Mouse (Mus musculus): ENCODE results near the gene Abcb6. TPM values are rescaled to one million over a fixed set of nuclear protein-coding genes. Genes with fewer than 3 reads are reported as not detected.

The Abcb6 gene
- polyA plus RNA-seq, 1 experiment from 2014 or later, result 36.8 TPM

DNA sequence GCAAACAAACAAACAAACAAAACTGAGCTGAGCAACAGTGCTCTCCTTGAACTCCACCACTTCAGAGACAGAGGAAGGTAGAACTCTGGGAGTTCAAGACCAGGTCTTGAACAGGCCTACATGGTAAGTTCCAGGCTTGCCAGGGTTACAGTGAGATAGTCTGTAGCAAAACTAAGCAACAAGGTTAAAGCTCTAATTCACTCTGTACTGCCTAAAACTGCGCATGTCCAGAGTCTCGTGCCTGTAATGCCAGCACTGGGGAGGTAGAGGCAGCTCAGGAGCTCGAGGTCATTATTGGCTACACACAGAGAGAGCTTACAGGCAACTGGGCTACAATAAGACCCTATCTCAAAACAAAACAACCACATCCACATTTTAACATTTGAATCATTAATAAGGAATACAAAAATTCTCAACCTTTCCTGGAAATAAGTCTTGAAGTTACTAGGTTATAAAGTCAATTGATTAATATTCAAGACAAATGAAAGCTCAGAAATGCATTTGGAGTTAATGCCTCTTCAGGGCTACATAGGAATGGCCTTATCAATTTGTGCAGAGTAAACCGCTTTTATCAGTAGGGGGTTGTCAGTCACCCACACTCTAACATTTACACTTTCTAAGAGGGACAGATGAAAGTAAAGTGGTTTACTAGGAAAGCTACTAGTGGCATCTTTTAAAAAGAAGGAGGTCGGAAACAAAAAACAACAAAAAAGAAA lies 20.5 kb downstream of the Abcb6 start:
- Histone ChIP-seq H3K9me3 (replicated peaks; ENCODE audit: low read length) (no peaks in the 10 kb centered on the region), H3K27ac (no peak overlapping the region), H3K36me3 (ENCODE audit: insufficient read depth, low read length) (no peaks in the 10 kb centered on the region), H3K27me3 (ENCODE audit: insufficient read depth, low read length) (no peaks in the 10 kb centered on the region), H3K4me3 (replicated peaks; ENCODE audit: low read depth, low read length) (no peak overlapping the region), H3K4me2 (ENCODE audit: low read length) (no peak overlapping the region), H3K4me1 (replicated peaks; ENCODE audit: insufficient read depth, low read length) (no peaks in the 10 kb centered on the region), H3K9ac (ENCODE audit: low read depth, low read length) (no peak overlapping the region)
- TF ChIP-seq CTCF (IDR thresholded peaks at IDR 0.05; ENCODE audit: low read depth), result no peak
- DNase-seq (ENCODE audit: low spot score), result no peak
- ATAC-seq (replicated peaks; ENCODE audit: low FRiP score, low read depth), result no peak
- WGBS, result 73% methylated on average over 5 of the region's 5 CpGs

DNA sequence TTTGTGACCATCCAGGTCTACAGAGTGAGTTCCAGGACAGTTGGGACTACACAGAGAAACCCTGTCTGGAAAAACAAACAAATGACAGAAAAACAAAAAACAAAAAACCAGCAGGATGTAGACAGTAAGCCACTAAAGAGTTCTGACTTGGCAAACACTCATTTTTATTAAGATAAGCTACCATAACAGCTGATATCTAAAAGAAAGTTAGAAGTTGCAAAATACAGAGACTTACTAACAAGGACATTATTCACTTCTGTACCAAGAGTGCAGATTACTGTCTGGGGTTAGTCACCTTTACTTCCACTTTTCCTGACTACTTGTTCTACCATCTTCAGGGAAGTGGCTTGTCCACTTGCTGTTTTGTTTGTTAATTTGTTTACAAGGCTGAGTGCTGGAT lies 21.2 kb downstream of the Abcb6 start:
- Histone ChIP-seq H3K4me2 (ENCODE audit: low read length) (no peak overlapping the region), H3K27me3 (ENCODE audit: insufficient read depth, low read length) (no peaks in the 10 kb centered on the region), H3K4me3 (replicated peaks; ENCODE audit: low read depth, low read length) (no peak overlapping the region), H3K27ac (no peak overlapping the region), H3K9me3 (replicated peaks; ENCODE audit: low read length) (no peaks in the 10 kb centered on the region), H3K9ac (ENCODE audit: low read depth, low read length) (no peak overlapping the region), H3K36me3 (ENCODE audit: insufficient read depth, low read length) (no peaks in the 10 kb centered on the region), H3K4me1 (replicated peaks; ENCODE audit: insufficient read depth, low read length) (no peaks in the 10 kb centered on the region)
- no peak for ATAC-seq (replicated peaks; ENCODE audit: low FRiP score, low read depth)
- no peak for TF ChIP-seq CTCF (IDR thresholded peaks at IDR 0.05; ENCODE audit: low read depth)
- DNase-seq (ENCODE audit: low spot score), result no peak

- Histone ChIP-seq H3K4me3 (replicated peaks; ENCODE audit: low read depth, low read length) (no peak overlapping the region), H3K27ac (no peak overlapping the region), H3K27me3 (ENCODE audit: insufficient read depth, low read length) (no peaks in the 10 kb centered on the region), H3K9ac (ENCODE audit: low read depth, low read length) (no peak overlapping the region), H3K4me2 (ENCODE audit: low read length) (no peak overlapping the region), H3K36me3 (ENCODE audit: insufficient read depth, low read length) (no peaks in the 10 kb centered on the region), H3K9me3 (replicated peaks; ENCODE audit: low read length) (no peaks in the 10 kb centered on the region), H3K4me1 (replicated peaks; ENCODE audit: insufficient read depth, low read length) (no peaks in the 10 kb centered on the region)
- ATAC-seq (replicated peaks; ENCODE audit: low FRiP score, low read depth), result no peak
- TF ChIP-seq CTCF (IDR thresholded peaks at IDR 0.05; ENCODE audit: low read depth), result no peak
- DNase-seq (ENCODE audit: low spot score), result no peak
- 56% methylated on average over 3 of the region's 3 CpGs for WGBS
Measured at GRCm38 (mm10) chr1:75155837-75156236, 24.4 kb downstream of the Abcb6 start.

DNA sequence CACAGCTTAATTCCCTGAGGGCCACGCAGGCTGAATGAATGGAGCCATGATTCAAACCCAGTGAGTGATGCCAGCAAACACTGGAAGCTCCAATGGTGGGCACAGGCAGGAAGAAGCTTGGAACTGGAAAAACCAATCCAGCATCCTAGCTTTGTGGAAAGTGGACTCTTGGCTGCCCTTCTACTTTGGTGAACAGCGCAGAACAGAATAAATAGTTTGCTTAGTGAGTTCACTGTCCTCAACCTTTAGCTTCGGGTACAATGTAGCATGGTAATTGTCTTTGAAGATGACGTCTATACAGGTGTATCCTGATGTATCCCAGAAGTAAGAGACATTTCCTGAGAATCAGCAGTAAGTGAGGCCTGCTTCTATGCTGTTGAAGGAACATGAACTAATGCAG lies 31.5 kb downstream of the Abcb6 start:
- H3K36me3 ChIP-seq (ENCODE audit: insufficient read depth, low read length), result peaks cover 36% of the 10 kb centered on the region
- 93% methylated on average over 4 of the region's 4 CpGs for WGBS
- H3K9ac ChIP-seq (ENCODE audit: low read depth, low read length), result no peak overlapping the region
- no peaks in the 10 kb centered on the region for H3K9me3 ChIP-seq (replicated peaks; ENCODE audit: low read length)
- DNase-seq (ENCODE audit: low spot score), result no peak
- no peak overlapping the region for H3K4me3 ChIP-seq (replicated peaks; ENCODE audit: low read depth, low read length)
- ATAC-seq (replicated peaks; ENCODE audit: low FRiP score, low read depth), result no peak
- no peaks in the 10 kb centered on the region for H3K27me3 ChIP-seq (ENCODE audit: insufficient read depth, low read length)
- peaks cover 1% of the 10 kb centered on the region; the same call in 1 of the 2 replicates for H3K4me1 ChIP-seq (replicated peaks; ENCODE audit: insufficient read depth, low read length)
- H3K27ac ChIP-seq, result no peak overlapping the region
- TF ChIP-seq CTCF (IDR thresholded peaks at IDR 0.05; ENCODE audit: low read depth), result no peak
- no peak overlapping the region for H3K4me2 ChIP-seq (ENCODE audit: low read length)

DNA sequence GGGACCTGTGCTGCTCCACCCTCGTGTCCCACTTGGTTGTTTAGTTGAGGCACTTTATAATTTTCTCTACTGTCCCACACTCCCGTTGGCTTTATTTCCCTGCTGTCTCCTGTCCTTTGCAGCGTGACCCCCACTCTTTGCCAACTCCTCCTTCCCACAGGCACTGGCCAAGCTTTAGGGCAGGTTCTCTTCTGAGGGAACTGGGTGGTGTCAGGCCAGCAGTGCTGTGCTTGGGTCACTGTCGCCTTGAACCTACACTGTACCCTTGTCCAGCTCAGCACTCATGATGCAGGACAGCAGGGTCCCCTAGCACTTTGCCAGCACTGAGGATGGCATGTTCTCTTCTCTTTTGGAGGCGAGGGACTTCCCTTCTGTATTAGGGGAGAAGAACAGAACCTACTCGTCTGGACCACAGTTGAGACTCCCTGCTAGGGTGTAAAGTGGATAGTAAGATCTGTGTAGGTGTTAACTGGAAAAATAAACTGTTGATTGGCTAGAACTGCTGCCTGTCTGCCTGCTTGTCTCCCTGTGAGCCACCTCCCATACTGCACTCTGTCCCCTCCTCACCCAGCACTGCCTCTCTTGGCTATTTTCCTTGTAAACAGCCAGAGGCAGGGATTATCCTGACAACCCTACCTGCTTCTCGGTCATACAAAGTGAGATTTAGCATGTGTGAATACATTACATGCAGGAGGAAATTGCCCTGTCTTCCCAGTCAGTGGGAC lies 32.6 kb downstream of the Abcb6 start:
- H3K27me3 ChIP-seq (ENCODE audit: insufficient read depth, low read length), result no peaks in the 10 kb centered on the region
- peaks cover 7% of the 10 kb centered on the region; the same call in 1 of the 2 replicates for H3K4me1 ChIP-seq (replicated peaks; ENCODE audit: insufficient read depth, low read length)
- TF ChIP-seq CTCF (IDR thresholded peaks at IDR 0.05; ENCODE audit: low read depth), result no peak
- no peaks in the 10 kb centered on the region for H3K9me3 ChIP-seq (replicated peaks; ENCODE audit: low read length)
- ATAC-seq (replicated peaks; ENCODE audit: low FRiP score, low read depth), result no peak
- no peak for DNase-seq (ENCODE audit: low spot score)
- peaks cover 36% of the 10 kb centered on the region for H3K36me3 ChIP-seq (ENCODE audit: insufficient read depth, low read length)
- 82% methylated on average over 7 of the region's 7 CpGs for WGBS
- H3K9ac ChIP-seq (ENCODE audit: low read depth, low read length), result no peak overlapping the region
- no peak overlapping the region for H3K27ac ChIP-seq
- no peak overlapping the region for H3K4me3 ChIP-seq (replicated peaks; ENCODE audit: low read depth, low read length)
- no peak overlapping the region for H3K4me2 ChIP-seq (ENCODE audit: low read length)

DNA sequence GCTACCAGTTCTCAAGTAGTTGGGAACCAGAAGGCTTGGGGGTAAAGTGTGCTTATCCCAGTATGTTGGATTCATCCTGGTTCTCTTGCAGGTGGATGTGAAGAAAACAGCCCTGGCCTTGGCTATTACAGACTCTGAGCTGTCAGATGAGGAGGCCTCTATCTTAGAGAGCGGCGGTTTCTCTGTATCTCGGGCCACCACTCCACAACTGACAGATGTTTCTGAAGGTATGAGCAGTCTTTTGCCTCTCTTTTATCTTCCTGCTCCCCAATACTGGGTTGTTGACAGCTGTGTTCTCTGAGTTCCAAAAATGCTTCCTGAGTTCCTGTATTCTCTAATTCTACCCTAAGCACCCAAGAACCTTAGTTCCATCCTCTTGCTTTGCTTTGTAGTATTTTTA lies 34.6 kb downstream of the Abcb6 start:
- DNase-seq (ENCODE audit: low spot score) (no peak), ATAC-seq (replicated peaks; ENCODE audit: low FRiP score, low read depth) (no peak)
- Histone ChIP-seq H3K9ac (ENCODE audit: low read depth, low read length) (no peak overlapping the region), H3K4me3 (replicated peaks; ENCODE audit: low read depth, low read length) (no peak overlapping the region), H3K27ac (no peak overlapping the region), H3K9me3 (replicated peaks; ENCODE audit: low read length) (no peaks in the 10 kb centered on the region), H3K27me3 (ENCODE audit: insufficient read depth, low read length) (no peaks in the 10 kb centered on the region), H3K4me1 (replicated peaks; ENCODE audit: insufficient read depth, low read length) (peaks cover 11% of the 10 kb centered on the region; the same call in 1 of the 2 replicates), H3K4me2 (ENCODE audit: low read length) (no peak overlapping the region), H3K36me3 (ENCODE audit: insufficient read depth, low read length) (peaks cover 36% of the 10 kb centered on the region)
- TF ChIP-seq CTCF (IDR thresholded peaks at IDR 0.05; ENCODE audit: low read depth), result no peak
- 96% methylated on average over 3 of the region's 3 CpGs for WGBS
